8 mouse cellular contexts compared by ENCODE assay signal in genomic region chr8:70042583-70043455, GRCm38 (mm10). TPM values are rescaled to one million over a fixed set of nuclear protein-coding genes. Genes with fewer than 3 reads are reported as not detected.
A peak's percentile ranks its signal among the peaks of the same experiment; 100 is the strongest.
DNase-seq lines count a peak whose midpoint lies in the region; ATAC-seq and TF ChIP-seq lines count a peak whose summit lies in the region.

Gene Mau2 (minus strand): TSS chr8:70042734.
Gene Sugp1 (plus strand): TSS chr8:70042813.

- no peaks in the 10 kb centered on the region for H3K27me3 ChIP-seq in Patski
- H3K27me3 ChIP-seq in hindbrain, embryonic 13.5 days, result no peaks in the 10 kb centered on the region

- DNase-seq in Patski (ENCODE audit: low read depth, low spot score), result peak; percentile 89
- DNase-seq in cerebellum, postnatal 14 days, result peak; percentile 98
- DNase-seq in frontal cortex, postnatal 14 days (ENCODE audit: low spot score in 2 of 2), result peak; percentile 91 to 95
- DNase-seq in layer of hippocampus, postnatal 25 days (ENCODE audit: extremely low spot score in 1 of 2, low spot score in 1 of 2), result peak; percentile 88 to 91
- DNase-seq in lung, postnatal 25 days (ENCODE audit: low spot score), result peak; percentile 97
- DNase-seq in retina, embryonic 14.5 days (ENCODE audit: low spot score), result peak; percentile 98
- peak; percentile 98 for DNase-seq in thymus, postnatal 4 days

- H3K9me3 ChIP-seq in hindbrain, embryonic 13.5 days, result no peaks in the 10 kb centered on the region

- peak; percentile 85 for ATAC-seq in Patski
- peak; percentile 98 for ATAC-seq in hindbrain, embryonic 13.5 days (ENCODE audit: low FRiP score)

- H3K27ac ChIP-seq in hindbrain, embryonic 13.5 days, result peak within 1 kb of the TSS; percentile 85

- peak within 1 kb of the TSS; percentile 97 for H3K4me3 ChIP-seq in hindbrain, embryonic 13.5 days

- CTCF ChIA-PET in Patski (lab: Charles Lee), result no interaction called here

- POLR2A ChIA-PET in Patski (lab: Charles Lee), result interaction anchor here (0.6 to 1.4 kb wide), 3 partner anchors 8 to 126 kb away, joined by 3 to 5 read pairs (median 4); no protein-coding TSS in a partner anchor

- TF ChIP-seq CTCF in Patski (IDR thresholded peaks at IDR 0.05), result no peak

- in situ Hi-C loops in Patski (cut with MboI; ENCODE audit: low pct_unique_long_range_greater_than_20kb), result no loop called here

- H3K9ac ChIP-seq in hindbrain, embryonic 13.5 days, result peak within 1 kb of the TSS; percentile 99

- under 1% methylated on average over 65 of the region's 65 CpGs for WGBS in hindbrain, embryonic 13.5 days

- H3K4me1 ChIP-seq in hindbrain, embryonic 13.5 days (replicated peaks), result peaks cover 45% of the 10 kb centered on the region

- H3K36me3 ChIP-seq in hindbrain, embryonic 13.5 days, result no peaks in the 10 kb centered on the region

- H3K4me2 ChIP-seq in hindbrain, embryonic 13.5 days, result peak within 1 kb of the TSS; percentile 93

RNA-seq across cellular contexts. Expression of gene Mau2, which starts in this region (rescaled TPM):
- 53.4 TPM for polyA plus RNA-seq in Patski (2021)
- 72.0 and 80.7 TPM in 2 replicates for polyA plus RNA-seq in hindbrain, embryonic 13.5 days (2015; fragmentation: Nextera tagmentation; extraction: Ambion mirVana)
- total RNA-seq in layer of hippocampus, postnatal 25 days (2021), result 10 to 100 TPM; 77.2 to 83.9 TPM

RNA-seq across cellular contexts. Expression of gene Sugp1, which starts in this region (rescaled TPM):
- 37.0 TPM for polyA plus RNA-seq in Patski (2021)
- polyA plus RNA-seq in hindbrain, embryonic 13.5 days (2015; fragmentation: Nextera tagmentation; extraction: Ambion mirVana), result 61.0 and 68.6 TPM in 2 replicates
- total RNA-seq in layer of hippocampus, postnatal 25 days (2021), result 10 to 100 TPM; 48.7 to 58.3 TPM

Comparison
In these comparisons a context has a peak if more than half of its experiments do, and no peak if none do; other contexts are left out.
1. Peak in every context shown above with its lines: DNase-seq, ATAC-seq, H3K4me3 ChIP-seq and H3K27ac ChIP-seq.